Mouse (Mus musculus) ES-Bruce4 (cell line): Measurements from ENCODE around the gene Jrkl. TPM values are rescaled to one million over a fixed set of nuclear protein-coding genes. Genes with fewer than 3 reads are reported as not detected.

Experiments used
- H3K27ac ChIP-seq: 2 replicates; pipeline ENCODE4 v1.5.1; 2012; ENCODE audit warnings: low read length, inconsistent platforms; ENCODE audit not compliant: insufficient read depth
- H3K27me3 ChIP-seq: 2 replicates; pipeline ENCODE4 v1.6.1; 2012; ENCODE audit warnings: mild to moderate bottlenecking, low read length, inconsistent platforms; ENCODE audit not compliant: control insufficient read depth, poor library complexity, insufficient read depth, severe bottlenecking
- H3K36me3 ChIP-seq: 2 replicates; pipeline ENCODE4 v1.6.1; 2012; ENCODE audit warnings: inconsistent platforms, mild to moderate bottlenecking, low read length, moderate library complexity; ENCODE audit not compliant: control insufficient read depth, poor library complexity, insufficient read depth, severe bottlenecking
- H3K4me1 ChIP-seq: one replicate; pipeline ENCODE4 v1.8.1; 2011; ENCODE audit warnings: low read length; ENCODE audit not compliant: control insufficient read depth, insufficient read depth
- H3K4me3 ChIP-seq: 2 replicates; pipeline ENCODE4 v1.5.1; 2011; ENCODE audit warnings: low read depth, mild to moderate bottlenecking, low read length
- H3K9ac ChIP-seq: 2 replicates; pipeline ENCODE4 v1.6.1; 2012; ENCODE audit warnings: low read depth, mild to moderate bottlenecking, inconsistent platforms; ENCODE audit not compliant: poor library complexity, severe bottlenecking
- H3K9me3 ChIP-seq: replicated peaks from 2 replicates; pipeline ENCODE4 v1.6.1; 2012; ENCODE audit warnings: mild to moderate bottlenecking, low read length, inconsistent platforms; ENCODE audit not compliant: control insufficient read depth, poor library complexity, insufficient read depth, severe bottlenecking
- CTCF ChIP-seq: IDR thresholded peaks from one replicate; pipeline ENCODE4 v1.8.1; 2011; ENCODE audit warnings: low read depth, low read length
- EP300 ChIP-seq: IDR thresholded peaks from 2 replicates; pipeline ENCODE4 v1.6.1; 2011; ENCODE audit warnings: low read depth, low read length; ENCODE audit not compliant: insufficient read depth
- POLR2A ChIP-seq: IDR thresholded peaks from one replicate; pipeline ENCODE4 v1.8.1; 2011; ENCODE audit warnings: low read length; ENCODE audit not compliant: insufficient read depth
- polyA plus RNA-seq: library from polyadenylated mRNA; stranded (reverse); fragments of >200 nt; gene quantifications from 2 replicates; pipeline ENCODE4 v1.2.4, GENCODE M21; 2011; ENCODE audit warnings: low read depth; ENCODE audit not compliant: missing spikeins, insufficient read depth, insufficient read length

The Jrkl gene
- polyA plus RNA-seq, 1 experiment, result 10.6 TPM

GRCm38 (mm10) chr9:13195268-13195667, 50.4 kb downstream of the Jrkl start:
- Histone ChIP-seq H3K27me3 (no peaks in the 10 kb centered on the region), H3K27ac (no peak overlapping the region), H3K4me1 (no peaks in the 10 kb centered on the region), H3K9me3 (no peaks in the 10 kb centered on the region), H3K36me3 (no peaks in the 10 kb centered on the region), H3K4me3 (no peak overlapping the region), H3K9ac (no peak overlapping the region)
- no peak for TF ChIP-seq POLR2A
- TF ChIP-seq EP300, result no peak
- no peak for TF ChIP-seq CTCF

GRCm38 (mm10) chr9:13194619-13195018, 51.0 kb downstream of the Jrkl start:
- H3K9ac ChIP-seq, result no peak overlapping the region
- no peak overlapping the region for H3K27ac ChIP-seq
- H3K4me1 ChIP-seq, result no peaks in the 10 kb centered on the region
- no peaks in the 10 kb centered on the region for H3K9me3 ChIP-seq
- H3K36me3 ChIP-seq, result no peaks in the 10 kb centered on the region
- TF ChIP-seq CTCF (no peak), POLR2A (no peak), EP300 (no peak)
- no peak overlapping the region for H3K4me3 ChIP-seq
- no peaks in the 10 kb centered on the region for H3K27me3 ChIP-seq

Other genes starting within 250 kb of the Jrkl start
- 4.8 and 5.6 TPM in 2 replicates for gene Ccdc82, start 1.1 kb upstream of the Jrkl start, polyA plus RNA-seq
- gene Maml2, start 52.1 kb upstream of the Jrkl start, polyA plus RNA-seq, result 1.4 and 1.9 TPM in 2 replicates
- not detected in 2 replicates for gene Gm17571, start 200.9 kb upstream of the Jrkl start, polyA plus RNA-seq